Mouse (Mus musculus) MEL (cell line): ENCODE measurements around the gene Usmg5.

Source experiments
- CHD2 ChIP-seq: IDR thresholded peaks from 2 replicates; pipeline ENCODE4 v1.6.1; 2011; ENCODE audit warnings: low read length, improper control_type of control experiment
- CTCF ChIP-seq, 3 experiments: IDR thresholded peaks in 2 of 3; conservative IDR thresholded peaks in 1 of 3; 2 replicates each; pipeline ENCODE4 v1.5.1; 2011 to 2012; ENCODE audit warnings: low read length in 3 of 3, low read depth in 2 of 3, mild to moderate bottlenecking in 2 of 3, improper control_type of control experiment in 1 of 3, inconsistent platforms in 1 of 3, mixed read lengths in 1 of 3, moderate library complexity in 1 of 3; ENCODE audit not compliant: control insufficient read depth in 1 of 3, insufficient read depth in 1 of 3, poor library complexity in 1 of 3, severe bottlenecking in 1 of 3
- E2F4 ChIP-seq: IDR thresholded peaks from 2 replicates; pipeline ENCODE4 v1.6.1; 2011; ENCODE audit warnings: low read depth, low read length, improper control_type of control experiment, borderline replicate concordance
- ELF1 ChIP-seq: IDR thresholded peaks from 2 replicates; pipeline ENCODE4 v1.6.1; 2014; ENCODE audit warnings: low read depth, mild to moderate bottlenecking, inconsistent platforms, low read length, improper control_type of control experiment, moderate library complexity
- EP300 ChIP-seq, 2 experiments: IDR thresholded peaks; 2 replicates each; pipeline ENCODE4 v1.6.1; 2011; ENCODE audit warnings: improper control_type of control experiment in 2 of 2, low read length in 2 of 2, low read depth in 1 of 2, mild to moderate bottlenecking in 1 of 2
- GABPA ChIP-seq: IDR thresholded peaks from 2 replicates; pipeline ENCODE4 v1.6.1; 2012; ENCODE audit warnings: low read depth, mild to moderate bottlenecking, inconsistent platforms, low read length, improper control_type of control experiment, moderate library complexity
- GATA1 ChIP-seq: IDR thresholded peaks from 2 replicates; pipeline ENCODE4 v1.6.1; 2011; ENCODE audit warnings: low read depth, low read length, improper control_type of control experiment
- MAX ChIP-seq: IDR thresholded peaks from 2 replicates; pipeline ENCODE4 v1.6.1; 2011; ENCODE audit warnings: low read length, improper control_type of control experiment
- MXI1 ChIP-seq: IDR thresholded peaks from 2 replicates; pipeline ENCODE4 v1.6.1; 2011; ENCODE audit warnings: mild to moderate bottlenecking, low read depth, low read length, improper control_type of control experiment
- POLR2A ChIP-seq, 2 experiments: IDR thresholded peaks; 2 replicates each; pipeline ENCODE4 v1.6.1; 2011 to 2012; ENCODE audit warnings: low read length in 2 of 2, mild to moderate bottlenecking in 2 of 2, control low read depth in 1 of 2, improper control_type of control experiment in 1 of 2, low read depth in 1 of 2, moderate library complexity in 1 of 2; ENCODE audit not compliant: control insufficient read depth in 1 of 2, insufficient read depth in 1 of 2, poor library complexity in 1 of 2
- SIN3A ChIP-seq: IDR thresholded peaks from 2 replicates; pipeline ENCODE4 v1.6.1; 2012; ENCODE audit warnings: low read length, improper control_type of control experiment, inconsistent platforms
- SMC3 ChIP-seq: IDR thresholded peaks from 2 replicates; pipeline ENCODE4 v1.6.1; 2011; ENCODE audit warnings: low read depth, low read length, improper control_type of control experiment
- TAL1 ChIP-seq: IDR thresholded peaks from 2 replicates; pipeline ENCODE4 v1.6.1; 2012; ENCODE audit warnings: mild to moderate bottlenecking, inconsistent platforms, low read length, moderate library complexity, mixed read lengths
- USF1 ChIP-seq: IDR thresholded peaks from 2 replicates; pipeline ENCODE4 v1.6.1; 2014; ENCODE audit warnings: low read depth, mild to moderate bottlenecking, inconsistent platforms, low read length, improper control_type of control experiment, moderate library complexity

DNA sequence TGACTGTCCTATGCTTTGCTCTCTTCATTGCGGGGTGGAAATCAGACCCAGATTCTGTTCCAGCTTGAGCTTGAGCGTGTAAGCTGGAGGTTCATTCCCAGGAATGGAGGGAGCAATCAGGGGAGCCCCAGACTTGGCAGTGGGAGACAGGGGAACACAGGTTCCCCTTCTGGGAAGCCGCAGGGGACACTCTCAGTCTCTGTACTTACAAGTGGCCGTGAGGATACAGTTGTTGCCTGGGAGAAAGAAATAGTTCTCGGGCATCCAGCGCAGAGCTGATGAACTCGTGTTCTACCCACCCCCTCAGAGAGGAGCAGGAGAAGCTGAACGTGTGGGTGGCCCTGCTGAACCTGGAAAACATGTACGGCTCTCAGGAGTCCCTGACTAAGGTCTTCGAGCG is 38.4 kb upstream of the Usmg5 start:
- TF ChIP-seq SMC3 (no peak), EP300 (IDR thresholded peaks at IDR 0.05; ENCODE audit: low read depth in 1 of 2, low read length in 2 of 2) (no peak), GATA1 (no peak), USF1 (no peak), E2F4 (no peak), POLR2A (IDR thresholded peaks at IDR 0.05; ENCODE audit: control insufficient read depth in 1 of 2, insufficient read depth in 1 of 2, low read depth in 1 of 2, low read length in 2 of 2, poor library complexity in 1 of 2) (no peak), CHD2 (no peak), MAX (no peak), CTCF (IDR thresholded peaks at IDR 0.05 in 2 of 3, conservative IDR thresholded peaks at IDR 0.05 in 1 of 3; ENCODE audit: control insufficient read depth in 1 of 3, insufficient read depth in 1 of 3, low read depth in 2 of 3, low read length in 3 of 3, poor library complexity in 1 of 3, severe bottlenecking in 1 of 3) (no peak), GABPA (no peak), TAL1 (no peak), ELF1 (no peak), MXI1 (no peak), SIN3A (no peak)
